Mouse (Mus musculus) liver, embryonic 11.5 days (tissue): Measurements from ENCODE around the gene Snrpc. TPM values are rescaled to one million over a fixed set of nuclear protein-coding genes. Genes with fewer than 3 reads are reported as not detected.

ENCODE experiments used
- ATAC-seq: fragments of 200-750 bp; cut with Nextera tagmentation; replicated peaks from 2 replicates; pipeline ENCODE4 v1.8.0; 2017; ENCODE audit warnings: moderate number of reproducible peaks, mild to moderate bottlenecking, moderate TSS enrichment, moderate library complexity; ENCODE audit not compliant: low FRiP score
- DNase-seq: peaks from one replicate; pipeline ENCODE4 v3.0.0-alpha.2; 2017; ENCODE audit warnings: low spot score
- H3K27ac ChIP-seq: fragments of 300-500 bp; sonication (generic); 2 replicates; pipeline ENCODE4 v1.5.1; 2014; ENCODE audit warnings: mild to moderate bottlenecking, low read depth, low read length, control low read depth
- H3K27me3 ChIP-seq: fragments of 300-500 bp; sonication (generic); replicated peaks from 2 replicates; pipeline ENCODE4 v1.6.1; 2014; ENCODE audit warnings: low read length, mixed read lengths; ENCODE audit not compliant: control insufficient read depth, insufficient read depth
- H3K36me3 ChIP-seq: fragments of 300-500 bp; sonication (generic); 2 replicates; pipeline ENCODE4 v1.6.1; 2014; ENCODE audit warnings: mild to moderate bottlenecking, low read length, moderate library complexity, mixed read lengths; ENCODE audit not compliant: control insufficient read depth, insufficient read depth
- H3K4me1 ChIP-seq: fragments of 300-500 bp; sonication (generic); replicated peaks from 2 replicates; pipeline ENCODE4 v1.6.1; 2014; ENCODE audit warnings: low read length, mixed read lengths; ENCODE audit not compliant: control insufficient read depth, insufficient read depth
- H3K4me2 ChIP-seq: fragments of 300-500 bp; sonication (generic); 2 replicates; pipeline ENCODE4 v1.6.1; 2014; ENCODE audit warnings: mild to moderate bottlenecking, control low read depth, moderate library complexity
- H3K4me3 ChIP-seq: fragments of 300-500 bp; sonication (generic); 2 replicates; pipeline ENCODE4 v1.5.1; 2014; ENCODE audit warnings: low read depth, low read length, control low read depth
- H3K9ac ChIP-seq: fragments of 300-500 bp; sonication (generic); 2 replicates; pipeline ENCODE4 v1.6.1; 2014; ENCODE audit warnings: low read depth, low read length, control low read depth
- H3K9me3 ChIP-seq: fragments of 300-500 bp; sonication (generic); 2 replicates; pipeline ENCODE4 v1.6.1; 2016; ENCODE audit warnings: low read length, inconsistent platforms, mixed read lengths; ENCODE audit not compliant: control insufficient read depth
- WGBS: fragments of 180-500 bp; shearing (Covaris S2); extraction: QIAGEN DNeasy Blood & Tissue Kit; methylation state at CpG from one replicate; pipeline ENCODE4 v1.1.7; 2014; 5-methylcytosine and 5-hydroxymethylcytosine counted together
- polyA plus RNA-seq: library from polyadenylated mRNA; unstranded; fragments of >200 nt; fragmentation: Nextera tagmentation; extraction: Ambion mirVana; gene quantifications from 2 replicates; pipeline ENCODE4 v1.2.1, GENCODE M21; 2014

Snrpc gene
- polyA plus RNA-seq, 1 experiment from 2014 or later, result 305 TPM

- 92% methylated on average over 1 of the region's 1 CpGs for whole genome bisulfite sequencing
- Histone ChIP-seq H3K27ac (no peak overlapping the region), H3K9ac (no peak overlapping the region), H3K27me3 (no peaks in the 10 kb centered on the region), H3K36me3 (peaks cover 43% of the 10 kb centered on the region), H3K4me2 (no peak overlapping the region), H3K4me3 (no peak overlapping the region), H3K9me3 (no peaks in the 10 kb centered on the region), H3K4me1 (no peaks in the 10 kb centered on the region)
- DNase-seq (no peak), ATAC-seq (no peak)
These were observed 10.4 kb downstream of the Snrpc start for GRCm38 (mm10) chr17:27848351-27848750.

GRCm38 (mm10) chr17:27851076-27851475 lies 13.1 kb downstream of the Snrpc start:
- no peak overlapping the region for H3K4me3 ChIP-seq
- WGBS, result 58% methylated on average over 3 of the region's 3 CpGs
- no peaks in the 10 kb centered on the region for H3K9me3 ChIP-seq
- H3K4me1 ChIP-seq, result no peaks in the 10 kb centered on the region
- H3K36me3 ChIP-seq, result peaks cover 31% of the 10 kb centered on the region
- no peak for ATAC-seq
- no peaks in the 10 kb centered on the region for H3K27me3 ChIP-seq
- H3K27ac ChIP-seq, result no peak overlapping the region
- DNase-seq, result no peak
- H3K9ac ChIP-seq, result no peak overlapping the region
- no peak overlapping the region for H3K4me2 ChIP-seq

- Histone ChIP-seq H3K9ac (peak within 1 kb of the TSS; percentile 94), H3K4me3 (peak within 1 kb of the TSS; percentile 88), H3K4me1 (peaks cover 25% of the 10 kb centered on the region), H3K4me2 (peak within 1 kb of the TSS; percentile 77), H3K9me3 (no peaks in the 10 kb centered on the region), H3K27ac (peak within 1 kb of the TSS; percentile 64), H3K27me3 (no peaks in the 10 kb centered on the region), H3K36me3 (peaks cover 4% of the 10 kb centered on the region; the same call in 1 of the 2 replicates)
- ATAC-seq (peak; percentile 75), DNase-seq (peak; percentile 82)
- under 1% methylated on average over 54 of the region's 54 CpGs for WGBS
These were observed 18.4 kb downstream of the Snrpc start, which contains the start of gene Uhrf1bp1 for GRCm38 (mm10) chr17:27856265-27856797. Uhrf1bp1 (plus strand) TSS chr17:27856441.

- Histone ChIP-seq H3K27me3 (no peaks in the 10 kb centered on the region), H3K9ac (peak overlapping the region; percentile 94), H3K4me2 (peak overlapping the region; percentile 77), H3K27ac (peak overlapping the region; percentile 64), H3K9me3 (no peaks in the 10 kb centered on the region), H3K36me3 (peaks cover 4% of the 10 kb centered on the region; the same call in 1 of the 2 replicates), H3K4me3 (peak overlapping the region; percentile 88), H3K4me1 (peaks cover 25% of the 10 kb centered on the region)
- DNase-seq, result peak; percentile 76
- 1% methylated on average over 52 of the region's 52 CpGs for WGBS
- peak; percentile 65 for ATAC-seq
These were observed 19.1 kb downstream of the Snrpc start for GRCm38 (mm10) chr17:27856798-27857648.

GRCm38 (mm10) chr17:27857649-27858475 lies 19.9 kb downstream of the Snrpc start:
- peak overlapping the region; percentile 77 for H3K4me2 ChIP-seq
- no peak for DNase-seq
- 0 out of 2 replicates have a peak, but pooled peaks have one; percentile 29 for ATAC-seq
- peaks cover 4% of the 10 kb centered on the region; the same call in 1 of the 2 replicates for H3K36me3 ChIP-seq
- peak overlapping the region; percentile 54 for H3K27ac ChIP-seq
- no peaks in the 10 kb centered on the region for H3K27me3 ChIP-seq
- H3K4me3 ChIP-seq, result peak overlapping the region; percentile 88
- no peaks in the 10 kb centered on the region for H3K9me3 ChIP-seq
- peaks cover 25% of the 10 kb centered on the region for H3K4me1 ChIP-seq
- 29% methylated on average over 11 of the region's 11 CpGs for WGBS
- H3K9ac ChIP-seq, result peak overlapping the region; percentile 94

- ATAC-seq (peak; percentile 81), DNase-seq (no peak)
- Histone ChIP-seq H3K27me3 (no peaks in the 10 kb centered on the region), H3K9me3 (no peaks in the 10 kb centered on the region), H3K4me1 (peaks cover 25% of the 10 kb centered on the region), H3K4me2 (peak overlapping the region; percentile 77), H3K9ac (no peak overlapping the region; the same call in none of the 2 replicates), H3K36me3 (no peaks in the 10 kb centered on the region), H3K27ac (peak overlapping the region; percentile 52), H3K4me3 (peak overlapping the region; percentile 88)
- WGBS, result 33% methylated on average over 2 of the region's 2 CpGs
These were observed 21.2 kb downstream of the Snrpc start for GRCm38 (mm10) chr17:27859131-27859530.

GRCm38 (mm10) chr17:27865461-27865860 lies 27.5 kb downstream of the Snrpc start:
- WGBS, result 76% methylated on average over 2 of the region's 2 CpGs
- no peak overlapping the region for H3K4me2 ChIP-seq
- no peaks in the 10 kb centered on the region for H3K27me3 ChIP-seq
- no peaks in the 10 kb centered on the region for H3K9me3 ChIP-seq
- DNase-seq (no peak), ATAC-seq (no peak)
- H3K27ac ChIP-seq, result no peak overlapping the region
- H3K4me3 ChIP-seq, result no peak overlapping the region
- H3K4me1 ChIP-seq, result peaks cover 8% of the 10 kb centered on the region
- no peak overlapping the region for H3K9ac ChIP-seq
- no peaks in the 10 kb centered on the region for H3K36me3 ChIP-seq

- no peak overlapping the region for H3K9ac ChIP-seq
- DNase-seq (no peak), ATAC-seq (no peak)
- H3K9me3 ChIP-seq, result no peaks in the 10 kb centered on the region
- H3K27me3 ChIP-seq, result no peaks in the 10 kb centered on the region
- peaks cover 8% of the 10 kb centered on the region; the same call in 1 of the 2 replicates for H3K4me1 ChIP-seq
- H3K27ac ChIP-seq, result no peak overlapping the region
- H3K4me2 ChIP-seq, result no peak overlapping the region
- whole genome bisulfite sequencing, result 91% methylated on average over 4 of the region's 4 CpGs
- no peaks in the 10 kb centered on the region for H3K36me3 ChIP-seq
- H3K4me3 ChIP-seq, result no peak overlapping the region
These were observed 28.8 kb downstream of the Snrpc start for GRCm38 (mm10) chr17:27866737-27867136.
